Mouse (Mus musculus) G1E (cell line): Measurements from ENCODE around the gene Prdm2. TPM values are rescaled to one million over a fixed set of nuclear protein-coding genes. Genes with fewer than 3 reads are reported as not detected.
A peak's percentile ranks its signal among the peaks of the same experiment; 100 is the strongest.

ENCODE experiments used
- ATAC-seq: 2 replicates; pipeline ENCODE4 v1.8.0; 2016; ENCODE audit warnings: mild to moderate bottlenecking; ENCODE audit not compliant: insufficient number of reproducible peaks, poor library complexity, low FRiP score, severe bottlenecking; ENCODE audit errors: extremely low read depth
- DNase-seq: peaks from one replicate; pipeline ENCODE4 v3.0.0; 2012; ENCODE audit warnings: low spot score
- H3K27me3 ChIP-seq: 2 replicates; pipeline ENCODE4 v1.6.1; 2012; ENCODE audit warnings: mild to moderate bottlenecking, low read length, inconsistent platforms; ENCODE audit not compliant: insufficient read depth
- H3K36me3 ChIP-seq: replicated peaks from 2 replicates; pipeline ENCODE3; 2012; ENCODE audit warnings: mild to moderate bottlenecking, inconsistent platforms
- H3K4me1 ChIP-seq: 2 replicates; pipeline ENCODE4 v1.6.1; 2012; ENCODE audit warnings: low read depth, low read length, inconsistent platforms, mixed read lengths; ENCODE audit not compliant: insufficient read depth
- H3K4me3 ChIP-seq: 2 replicates; pipeline ENCODE4 v1.5.1; 2012; ENCODE audit warnings: low read depth, mild to moderate bottlenecking, inconsistent platforms, low read length, moderate library complexity, mixed read lengths
- H3K9me3 ChIP-seq: replicated peaks from 2 replicates; pipeline ENCODE4 v1.6.1; 2012; ENCODE audit warnings: inconsistent platforms
- CTCF ChIP-seq: IDR thresholded peaks from 2 replicates; pipeline ENCODE4 v1.5.1; 2012; ENCODE audit warnings: low read depth, low read length, inconsistent platforms, mixed read lengths
- GATA1 ChIP-seq: IDR thresholded peaks from 2 replicates; pipeline ENCODE4 v1.6.1; 2012; ENCODE audit warnings: borderline replicate concordance, low read length, inconsistent platforms, mixed read lengths
- GATA2 ChIP-seq: IDR thresholded peaks from 2 replicates; pipeline ENCODE4 v1.6.1; 2012; ENCODE audit warnings: low read depth, low read length, inconsistent platforms, borderline replicate concordance
- POLR2AphosphoS5 ChIP-seq: IDR thresholded peaks from 2 replicates; pipeline ENCODE4 v1.6.1; 2012; ENCODE audit warnings: low read depth, low read length, inconsistent platforms; ENCODE audit not compliant: insufficient replicate concordance
- TAL1 ChIP-seq: conservative IDR thresholded peaks from 2 replicates; pipeline ENCODE4 v1.6.1; 2012; ENCODE audit warnings: low read depth, low read length, inconsistent platforms, mixed read lengths
- polyA plus RNA-seq: library from polyadenylated mRNA; stranded (reverse); fragments of >175 nt; gene quantifications from 2 replicates; pipeline ENCODE4 v1.2.3, GENCODE M21; 2012
- total RNA-seq, 2 experiments: library from RNA; stranded (forward) in 1 of 2; stranded (reverse) in 1 of 2; fragments of 200-1000 nt in 1 of 2; fragments of >200 nt in 1 of 2; fragmentation: Nextera tagmentation in 1 of 2; gene quantifications; 2 replicates each; pipeline ENCODE4 v1.2.3; 2014 to 2017

Prdm2 gene
- total RNA-seq (2014; fragmentation: Nextera tagmentation): 34.9 and 35.5 TPM in 2 replicates
- total RNA-seq (2017): 8.5 and 9.7 TPM in 2 replicates
- 5.9 and 7.1 TPM in 2 replicates for polyA plus RNA-seq

GRCm38 (mm10) chr4:143212341-143213174, at the start of gene Prdm2:
Gene Prdm2 (minus strand): TSS chr4:143212995.
- TF ChIP-seq POLR2AphosphoS5: no peak
- no peak for TF ChIP-seq GATA1
- Histone ChIP-seq H3K4me1 (peaks cover 41% of the 10 kb centered on the region), H3K9me3 (no peaks in the 10 kb centered on the region), H3K36me3 (peaks cover 12% of the 10 kb centered on the region), H3K27me3 (peaks cover 5% of the 10 kb centered on the region), H3K4me3 (peak within 1 kb of the TSS; percentile 79)
- DNase-seq (peak; percentile 52), ATAC-seq (0 out of 2 replicates have a peak, but pooled peaks have one; percentile 12)

- DNase-seq (no peak), ATAC-seq (no peak)
- H3K27me3 ChIP-seq: no peaks in the 10 kb centered on the region
- peaks cover 13% of the 10 kb centered on the region for H3K9me3 ChIP-seq
- H3K36me3 ChIP-seq: no peaks in the 10 kb centered on the region
- no peak for TF ChIP-seq TAL1
- no peak for TF ChIP-seq GATA1
- no peak for TF ChIP-seq GATA2
- no peak for TF ChIP-seq POLR2AphosphoS5
- TF ChIP-seq CTCF: no peak
- no peak overlapping the region for H3K4me3 ChIP-seq
- H3K4me1 ChIP-seq: no peaks in the 10 kb centered on the region
These were observed 47.0 kb upstream of the Prdm2 start for GRCm38 (mm10) chr4:143259718-143260349.

- ATAC-seq (no peak), DNase-seq (no peak)
- Histone ChIP-seq H3K36me3 (no peaks in the 10 kb centered on the region), H3K27me3 (no peaks in the 10 kb centered on the region), H3K4me1 (no peaks in the 10 kb centered on the region), H3K9me3 (peaks cover 10% of the 10 kb centered on the region), H3K4me3 (no peak overlapping the region)
- no peak for TF ChIP-seq GATA1
- no peak for TF ChIP-seq TAL1
- TF ChIP-seq CTCF: no peak
- no peak for TF ChIP-seq POLR2AphosphoS5
These were observed 45.7 kb upstream of the Prdm2 start for GRCm38 (mm10) chr4:143258517-143258916.

GRCm38 (mm10) chr4:143257971-143258370, 45.2 kb upstream of the Prdm2 start:
- DNase-seq (no peak), ATAC-seq (no peak)
- H3K27me3 ChIP-seq: no peaks in the 10 kb centered on the region
- no peaks in the 10 kb centered on the region for H3K36me3 ChIP-seq
- no peak overlapping the region for H3K4me3 ChIP-seq
- peaks cover 14% of the 10 kb centered on the region for H3K9me3 ChIP-seq
- TF ChIP-seq POLR2AphosphoS5 (no peak), GATA1 (no peak), GATA2 (no peak)
- H3K4me1 ChIP-seq: no peaks in the 10 kb centered on the region

- no peaks in the 10 kb centered on the region for H3K36me3 ChIP-seq
- no peaks in the 10 kb centered on the region for H3K27me3 ChIP-seq
- TF ChIP-seq GATA2: no peak
- H3K4me1 ChIP-seq: no peaks in the 10 kb centered on the region
- H3K9me3 ChIP-seq: peaks cover 9% of the 10 kb centered on the region
- no peak for ATAC-seq
- no peak for DNase-seq
- H3K4me3 ChIP-seq: no peak overlapping the region
These were observed 42.7 kb upstream of the Prdm2 start for GRCm38 (mm10) chr4:143255541-143255940.

GRCm38 (mm10) chr4:143253356-143253755, 40.6 kb upstream of the Prdm2 start:
- TF ChIP-seq TAL1 (no peak), GATA1 (no peak), CTCF (no peak), GATA2 (no peak), POLR2AphosphoS5 (no peak)
- Histone ChIP-seq H3K4me3 (no peak overlapping the region), H3K4me1 (no peaks in the 10 kb centered on the region), H3K27me3 (no peaks in the 10 kb centered on the region), H3K9me3 (peaks cover 15% of the 10 kb centered on the region), H3K36me3 (no peaks in the 10 kb centered on the region)
- ATAC-seq (no peak), DNase-seq (no peak)

- Histone ChIP-seq H3K27me3 (no peaks in the 10 kb centered on the region), H3K36me3 (no peaks in the 10 kb centered on the region), H3K9me3 (peaks cover 15% of the 10 kb centered on the region), H3K4me1 (no peaks in the 10 kb centered on the region), H3K4me3 (no peak overlapping the region)
- TF ChIP-seq CTCF (peak; percentile 17; the same call in 1 of the 2 replicates), TAL1 (no peak)
- ATAC-seq: no peak
- DNase-seq: no peak
These were observed 35.3 kb upstream of the Prdm2 start for GRCm38 (mm10) chr4:143248050-143248449.
